Mouse (Mus musculus) hindbrain, embryonic 14.5 days (tissue): ENCODE measurements around the gene Mapk8ip3. TPM values are rescaled to one million over a fixed set of nuclear protein-coding genes. Genes with fewer than 3 reads are reported as not detected.

Experiments used
- ATAC-seq: fragments of 200-750 bp; cut with Nextera tagmentation; 2 replicates; pipeline ENCODE4 v1.8.0; 2017; ENCODE audit warnings: moderate number of reproducible peaks, mild to moderate bottlenecking, moderate TSS enrichment, moderate library complexity; ENCODE audit not compliant: low FRiP score
- DNase-seq: peaks from one replicate; pipeline ENCODE4 v3.0.0-alpha.2; 2015; ENCODE audit warnings: low spot score
- H3K27ac ChIP-seq: fragments of 300-500 bp; sonication (generic); 2 replicates; pipeline ENCODE4 v1.5.1; 2014; ENCODE audit warnings: mild to moderate bottlenecking, moderate library complexity
- H3K27me3 ChIP-seq: fragments of 300-500 bp; sonication (generic); 2 replicates; pipeline ENCODE4 v1.6.1; 2014; ENCODE audit warnings: mild to moderate bottlenecking, low read length, mixed read lengths; ENCODE audit not compliant: control insufficient read depth, insufficient read depth
- H3K36me3 ChIP-seq: fragments of 300-500 bp; sonication (generic); replicated peaks from 2 replicates; pipeline ENCODE4 v1.6.1; 2014; ENCODE audit not compliant: control insufficient read depth, insufficient read depth
- H3K4me1 ChIP-seq: fragments of 300-500 bp; sonication (generic); replicated peaks from 2 replicates; pipeline ENCODE4 v1.6.1; 2014; ENCODE audit warnings: antibody characterized with exemption, low read length, mixed read lengths; ENCODE audit not compliant: control insufficient read depth, insufficient read depth
- H3K4me2 ChIP-seq: fragments of 300-500 bp; sonication (generic); replicated peaks from 2 replicates; pipeline ENCODE4 v1.6.1; 2014; ENCODE audit warnings: mild to moderate bottlenecking, moderate library complexity
- H3K4me3 ChIP-seq: fragments of 300-500 bp; sonication (generic); replicated peaks from 2 replicates; pipeline ENCODE4 v1.5.1; 2014; ENCODE audit warnings: mild to moderate bottlenecking, low read length
- H3K9ac ChIP-seq: fragments of 300-500 bp; sonication (generic); 2 replicates; pipeline ENCODE4 v1.6.1; 2014
- H3K9me3 ChIP-seq: fragments of 300-500 bp; sonication (generic); 2 replicates; pipeline ENCODE4 v1.6.1; 2016; ENCODE audit warnings: low read length; ENCODE audit not compliant: control insufficient read depth
- WGBS: fragments of 180-500 bp; shearing (Covaris S2); extraction: QIAGEN DNeasy Blood & Tissue Kit; methylation state at CpG from one replicate; pipeline ENCODE4 v1.1.7; 2014; 5-methylcytosine and 5-hydroxymethylcytosine counted together
- polyA plus RNA-seq: library from polyadenylated mRNA; unstranded; fragments of >200 nt; fragmentation: Nextera tagmentation; extraction: Ambion mirVana; gene quantifications from 2 replicates; pipeline ENCODE4 v1.2.1, GENCODE M21; 2014

Gene Mapk8ip3
- polyA plus RNA-seq, 1 experiment from 2014 or later = 86.0 TPM

GRCm38 (mm10) chr17:24847386-24847785 is 89.4 kb downstream of the Mapk8ip3 start:
- no peaks in the 10 kb centered on the region for H3K36me3 ChIP-seq
- no peak overlapping the region for H3K4me2 ChIP-seq
- no peak overlapping the region for H3K4me3 ChIP-seq
- H3K4me1 ChIP-seq = peaks cover 20% of the 10 kb centered on the region
- H3K9ac ChIP-seq = no peak overlapping the region
- 98% methylated on average over 1 of the region's 1 CpGs for WGBS
- H3K9me3 ChIP-seq = no peaks in the 10 kb centered on the region
- H3K27me3 ChIP-seq = no peaks in the 10 kb centered on the region; the same call in 1 of the 2 replicates
- H3K27ac ChIP-seq = no peak overlapping the region
- DNase-seq = no peak
- ATAC-seq = no peak

- peaks cover 5% of the 10 kb centered on the region for H3K27me3 ChIP-seq
- no peak overlapping the region for H3K9ac ChIP-seq
- H3K4me3 ChIP-seq = no peak overlapping the region
- peaks cover 13% of the 10 kb centered on the region for H3K4me1 ChIP-seq
- ATAC-seq (no peak), DNase-seq (no peak)
- no peak overlapping the region for H3K4me2 ChIP-seq
- H3K27ac ChIP-seq = no peak overlapping the region
- H3K36me3 ChIP-seq = no peaks in the 10 kb centered on the region
- no peaks in the 10 kb centered on the region for H3K9me3 ChIP-seq
- 60% methylated on average over 9 of the region's 9 CpGs for WGBS
Observed at GRCm38 (mm10) chr17:24844525-24844924, 92.3 kb downstream of the Mapk8ip3 start.

- H3K4me3 ChIP-seq = no peak overlapping the region
- 56% methylated on average over 2 of the region's 2 CpGs for whole genome bisulfite sequencing
- no peaks in the 10 kb centered on the region for H3K36me3 ChIP-seq
- H3K4me2 ChIP-seq = no peak overlapping the region
- no peaks in the 10 kb centered on the region for H3K9me3 ChIP-seq
- ATAC-seq = no peak
- no peak overlapping the region for H3K27ac ChIP-seq
- DNase-seq = no peak
- no peak overlapping the region for H3K9ac ChIP-seq
- H3K27me3 ChIP-seq = peaks cover 5% of the 10 kb centered on the region
- no peaks in the 10 kb centered on the region for H3K4me1 ChIP-seq
Observed at GRCm38 (mm10) chr17:24842631-24843030, 94.1 kb downstream of the Mapk8ip3 start.

Other genes with a start within 250 kb of the Mapk8ip3 start
- gene Syngr3, start 247.0 kb downstream of the Mapk8ip3 start, polyA plus RNA-seq = 178 and 220 TPM in 2 replicates
- gene Gfer, start 240.8 kb downstream of the Mapk8ip3 start, polyA plus RNA-seq = 35.2 and 43.4 TPM in 2 replicates
- 1.9 and 2.4 TPM in 2 replicates for gene Noxo1, start 240.7 kb downstream of the Mapk8ip3 start, polyA plus RNA-seq
- gene Tbl3, start 229.3 kb downstream of the Mapk8ip3 start, polyA plus RNA-seq = 58.3 and 64.3 TPM in 2 replicates
- not detected in 2 replicates for gene Rnf151, start 218.9 kb downstream of the Mapk8ip3 start, polyA plus RNA-seq
- gene Rps2, start 218.9 kb downstream of the Mapk8ip3 start, polyA plus RNA-seq = 800 and 838 TPM in 2 replicates
- gene Ndufb10, start 212.5 kb downstream of the Mapk8ip3 start, polyA plus RNA-seq = 308 and 347 TPM in 2 replicates
- gene Rpl3l, start 209.2 kb downstream of the Mapk8ip3 start, polyA plus RNA-seq = 0.25 TPM in 1 of 2 replicates, not detected in the other
- 20.5 and 22.4 TPM in 2 replicates for gene Msrb1, start 200.3 kb downstream of the Mapk8ip3 start, polyA plus RNA-seq
- 0.36 TPM in 1 of 2 replicates, not detected in the other for gene Hs3st6, start 184.0 kb downstream of the Mapk8ip3 start, polyA plus RNA-seq
- not detected in 2 replicates for gene Meiob, start 132.7 kb downstream of the Mapk8ip3 start, polyA plus RNA-seq
- 71.5 and 73.0 TPM in 2 replicates for gene Hagh, start 96.8 kb downstream of the Mapk8ip3 start, polyA plus RNA-seq
- 22.4 and 23.3 TPM in 2 replicates for gene Fahd1, start 86.6 kb downstream of the Mapk8ip3 start, polyA plus RNA-seq
- 0.09 TPM in 1 of 2 replicates, not detected in the other for gene Igfals, start 71.0 kb downstream of the Mapk8ip3 start, polyA plus RNA-seq
- gene Nubp2, start 50.6 kb downstream of the Mapk8ip3 start, polyA plus RNA-seq = 67.4 and 72.8 TPM in 2 replicates
- 75.0 and 82.0 TPM in 2 replicates for gene Spsb3, start 50.3 kb downstream of the Mapk8ip3 start, polyA plus RNA-seq
- 22.7 and 23.7 TPM in 2 replicates for gene Eme2, start 41.9 kb downstream of the Mapk8ip3 start, polyA plus RNA-seq
- 72.9 and 82.6 TPM in 2 replicates for gene Mrps34, start 41.9 kb downstream of the Mapk8ip3 start, polyA plus RNA-seq
- 85.6 and 95.8 TPM in 2 replicates for gene Nme3, start 40.5 kb downstream of the Mapk8ip3 start, polyA plus RNA-seq
- 58.2 and 60.6 TPM in 2 replicates for gene Jpt2, start 23.7 kb upstream of the Mapk8ip3 start, polyA plus RNA-seq
- 8.0 and 8.1 TPM in 2 replicates for gene Cramp1l, start 78.8 kb upstream of the Mapk8ip3 start, polyA plus RNA-seq
- gene Ift140, start 79.1 kb upstream of the Mapk8ip3 start, polyA plus RNA-seq = 15.9 and 20.9 TPM in 2 replicates
- gene Tmem204, start 146.6 kb upstream of the Mapk8ip3 start, polyA plus RNA-seq = 11.3 and 12.4 TPM in 2 replicates
- gene Telo2, start 179.0 kb upstream of the Mapk8ip3 start, polyA plus RNA-seq = 39.8 and 41.7 TPM in 2 replicates
- gene Ptx4, start 183.8 kb upstream of the Mapk8ip3 start, polyA plus RNA-seq = not detected in 2 replicates
- gene Clcn7, start 196.4 kb upstream of the Mapk8ip3 start, polyA plus RNA-seq = 28.1 and 29.4 TPM in 2 replicates
- not detected in 2 replicates for gene Ccdc154, start 225.5 kb upstream of the Mapk8ip3 start, polyA plus RNA-seq
- gene Gm38655, start 238.5 kb upstream of the Mapk8ip3 start, polyA plus RNA-seq = not detected in 2 replicates
- 30.3 and 31.5 TPM in 2 replicates for gene BC003965, start 247.6 kb upstream of the Mapk8ip3 start, polyA plus RNA-seq